Mouse (Mus musculus): ENCODE results near the gene Dhx15. TPM values are rescaled to one million over a fixed set of nuclear protein-coding genes. Genes with fewer than 3 reads are reported as not detected.

The Dhx15 gene
- polyA plus RNA-seq, 1 experiment: 28.9 TPM

- H3K4me1 ChIP-seq: peaks cover 51% of the 10 kb centered on the region
- H3K36me3 ChIP-seq (replicated peaks; ENCODE audit: low read length): no peaks in the 10 kb centered on the region
- TF ChIP-seq FLI1 (IDR thresholded peaks at IDR 0.05; ENCODE audit: low read length): no peak
- no peak for TF ChIP-seq GATA1 (IDR thresholded peaks at IDR 0.05; ENCODE audit: borderline replicate concordance, low read length)
- no peaks in the 10 kb centered on the region for H3K9me3 ChIP-seq
- peak overlapping the region; percentile 96 for H3K4me3 ChIP-seq (replicated peaks)
- peaks cover 75% of the 10 kb centered on the region for H3K27me3 ChIP-seq (replicated peaks)
Observed at GRCm38 (mm10) chr5:52113851-52114731, 76.2 kb downstream of the Dhx15 start.

- no peaks in the 10 kb centered on the region for H3K36me3 ChIP-seq (replicated peaks; ENCODE audit: low read length)
- H3K4me1 ChIP-seq: peaks cover 46% of the 10 kb centered on the region
- H3K4me3 ChIP-seq (replicated peaks): peak overlapping the region; percentile 96
- TF ChIP-seq FLI1 (IDR thresholded peaks at IDR 0.05; ENCODE audit: low read length) (no peak), GATA1 (IDR thresholded peaks at IDR 0.05; ENCODE audit: borderline replicate concordance, low read length) (no peak)
- H3K27me3 ChIP-seq (replicated peaks): peaks cover 70% of the 10 kb centered on the region
- no peaks in the 10 kb centered on the region for H3K9me3 ChIP-seq
Observed at GRCm38 (mm10) chr5:52112953-52113841, 77.1 kb downstream of the Dhx15 start.

- H3K36me3 ChIP-seq (replicated peaks; ENCODE audit: low read length): no peaks in the 10 kb centered on the region
- peaks cover 66% of the 10 kb centered on the region for H3K27me3 ChIP-seq (replicated peaks)
- peak overlapping the region; percentile 96 for H3K4me3 ChIP-seq (replicated peaks)
- H3K9me3 ChIP-seq: no peaks in the 10 kb centered on the region
- no peak for TF ChIP-seq GATA1 (IDR thresholded peaks at IDR 0.05; ENCODE audit: borderline replicate concordance, low read length)
- no peak for TF ChIP-seq FLI1 (IDR thresholded peaks at IDR 0.05; ENCODE audit: low read length)
- H3K4me1 ChIP-seq: peaks cover 46% of the 10 kb centered on the region
Observed at GRCm38 (mm10) chr5:52112191-52112760, 78.0 kb downstream of the Dhx15 start.

GRCm38 (mm10) chr5:52110808-52111663 is 79.3 kb downstream of the Dhx15 start:
- H3K36me3 ChIP-seq (replicated peaks; ENCODE audit: low read length): no peaks in the 10 kb centered on the region
- H3K4me3 ChIP-seq (replicated peaks): no peak overlapping the region
- TF ChIP-seq FLI1 (IDR thresholded peaks at IDR 0.05; ENCODE audit: low read length) (no peak), GATA1 (IDR thresholded peaks at IDR 0.05; ENCODE audit: borderline replicate concordance, low read length) (no peak)
- peaks cover 40% of the 10 kb centered on the region for H3K4me1 ChIP-seq
- peaks cover 64% of the 10 kb centered on the region for H3K27me3 ChIP-seq (replicated peaks)
- no peaks in the 10 kb centered on the region for H3K9me3 ChIP-seq

Other genes starting within 250 kb of the Dhx15 start
- not detected in 2 replicates for gene Sod3, start 173.3 kb upstream of the Dhx15 start, polyA plus RNA-seq (2012; ENCODE audit: insufficient read depth, low replicate concordance)